Mouse (Mus musculus) left cerebral cortex, adult 6 months (tissue): ENCODE measurements around the gene Chmp3. TPM values are rescaled to one million over a fixed set of nuclear protein-coding genes. Genes with fewer than 3 reads are reported as not detected.

ENCODE experiments used
- long read RNA-seq, 2 experiments: library from polyadenylated mRNA; unstranded; transcript quantifications; one replicate each; pipeline ENCODE4 v2.0.0; 2019 to 2020
- polyA plus RNA-seq: library from polyadenylated mRNA; unstranded; fragments of <200 nt; fragmentation: Nextera tagmentation; gene quantifications from 2 replicates; pipeline ENCODE4 v1.2.3, GENCODE M21; 2021

The Chmp3 gene
- 103 and 112 TPM in 2 replicates for polyA plus RNA-seq
- long read RNA-seq, experiment 1, transcript Chmp3-201 (6 exons, 2,654 nt) = major isoform, 496 of 616 reads
- long read RNA-seq, experiment 1, partial matches to known transcripts = 27 of 616 reads
- long read RNA-seq, experiment 1, other reads (novel, unspliced or antisense) = 91 of 616 reads
- long read RNA-seq, experiment 2, transcript Chmp3-201 (6 exons, 2,654 nt) = major isoform, 89 of 143 reads
- long read RNA-seq, experiment 2, partial matches to known transcripts = 20 of 143 reads
- long read RNA-seq, experiment 2, other reads (novel, unspliced or antisense) = 33 of 143 reads

GRCm38 (mm10) chr6:71543686-71544499, at the start of gene Chmp3:
Gene Chmp3, plus strand, starts transcription at chr6:71543797.

Other genes with a start within 250 kb of the Chmp3 start
- gene Smyd1, start 221.6 kb upstream of the Chmp3 start, polyA plus RNA-seq = 1.8 and 2.2 TPM in 2 replicates
- not detected in 2 replicates for gene Cd8b1, start 221.0 kb upstream of the Chmp3 start, polyA plus RNA-seq
- 0.04 TPM in 1 of 2 replicates, not detected in the other for gene Cd8a, start 170.4 kb upstream of the Chmp3 start, polyA plus RNA-seq
- 7.7 and 9.8 TPM in 2 replicates for gene Rmnd5a, start 103.2 kb upstream of the Chmp3 start, polyA plus RNA-seq
- gene Rnf103, start 49.9 kb upstream of the Chmp3 start, polyA plus RNA-seq = 7.3 and 25.7 TPM in 2 replicates
- 4.7 and 4.9 TPM in 2 replicates for gene Kdm3a, start 89.2 kb downstream of the Chmp3 start, polyA plus RNA-seq
- 37.1 and 40.9 TPM in 2 replicates for gene Reep1, start 163.8 kb downstream of the Chmp3 start, polyA plus RNA-seq